Mouse (Mus musculus): Measurements from ENCODE around the gene Cntn4.

GRCm38 (mm10) chr6:106565316-106565715 lies 887.9 kb downstream of the Cntn4 start:
- TF ChIP-seq CTCF (IDR thresholded peaks at IDR 0.05; ENCODE audit: borderline replicate concordance, extremely low read depth, insufficient read depth, insufficient read length) (no peak), POLR2A (IDR thresholded peaks at IDR 0.05; ENCODE audit: borderline replicate concordance, extremely low read depth, insufficient read depth, insufficient read length, poor library complexity, severe bottlenecking) (no peak)

Data from brain, embryonic 14.5 days (tissue).